Mouse (Mus musculus): ENCODE measurements at regions not wholly inside any gene's neighbourhood (a gene's known extent, or its start where the extent isn't known, plus 50 kb on each side); places are given as distances from the start of the nearest gene placed in this dataset.
A peak's percentile ranks its signal among the peaks of the same experiment; 100 is the strongest.

GRCm38 (mm10) chr15:15329796-15330195 lies 1398.8 kb upstream of the Cdh9 start:
- DNase-seq (ENCODE audit: extremely low spot score, low read depth, low spot score), result peak; percentile 44

- no peak for DNase-seq (ENCODE audit: extremely low spot score, low read depth, low spot score)
These were observed 1396.6 kb upstream of the Cdh9 start for GRCm38 (mm10) chr15:15331947-15332346.

- DNase-seq (ENCODE audit: extremely low spot score, low read depth, low spot score), result no peak
These were observed 1366.7 kb upstream of the Cdh9 start for GRCm38 (mm10) chr15:15361841-15362240.

- DNase-seq (ENCODE audit: extremely low spot score, low read depth, low spot score), result no peak
These were observed 1336.1 kb upstream of the Cdh9 start for GRCm38 (mm10) chr15:15392300-15393022.

Data from hindlimb bud, embryonic 11.5 days (tissue).